Mouse (Mus musculus): ENCODE measurements around the gene Brd9.

Gene Brd9

DNA sequence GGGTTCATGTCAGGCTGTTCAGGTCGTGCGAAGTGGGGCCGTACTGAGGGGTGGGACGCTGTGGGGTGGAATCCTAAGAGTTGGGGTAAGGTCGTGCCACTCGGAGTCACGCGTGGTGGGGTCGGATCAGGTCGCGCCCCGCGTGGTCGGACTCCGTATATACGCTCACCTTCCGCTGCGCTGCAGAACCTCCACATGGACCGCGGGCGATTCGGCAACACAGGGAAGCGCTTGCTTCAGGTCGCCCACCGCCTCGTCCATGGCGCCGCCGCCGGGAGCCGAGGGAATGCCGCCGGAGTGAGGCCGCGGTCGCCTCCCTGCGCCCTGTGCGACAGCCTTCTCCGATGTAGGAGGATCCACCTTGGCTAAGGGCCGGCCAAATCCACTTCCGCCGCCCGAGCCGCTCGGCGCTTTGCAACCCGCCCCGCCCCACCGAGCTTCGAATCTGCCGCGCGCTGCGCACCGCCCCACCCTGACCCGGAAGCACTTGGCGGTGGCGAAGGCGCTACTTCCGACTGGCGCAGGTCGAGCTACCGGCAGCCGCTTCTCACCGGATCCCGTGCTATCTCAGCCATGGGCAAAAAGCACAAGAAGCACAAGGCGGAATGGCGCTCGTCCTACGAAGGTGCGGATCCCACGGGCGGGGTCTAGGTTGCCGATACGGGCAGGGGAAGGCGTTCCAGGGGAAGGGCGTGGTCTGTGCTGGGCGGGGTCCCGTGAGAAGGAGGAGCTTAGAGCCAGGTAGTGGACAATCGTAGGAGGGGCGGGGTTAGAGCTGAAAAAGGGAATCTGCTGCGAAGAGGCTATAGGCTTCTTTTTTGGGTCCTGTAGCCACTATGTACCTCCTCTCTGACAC, at the start of gene Brd9, which contains the start of gene Trip13:
Brd9 (plus strand) TSS at position 491 of the 856 bp plus-strand sequence.
Trip13 (minus strand) TSS at position 464 of the 856 bp plus-strand sequence.
- peak; percentile 85 for DNase-seq (ENCODE audit: low read depth, low spot score)

DNA sequence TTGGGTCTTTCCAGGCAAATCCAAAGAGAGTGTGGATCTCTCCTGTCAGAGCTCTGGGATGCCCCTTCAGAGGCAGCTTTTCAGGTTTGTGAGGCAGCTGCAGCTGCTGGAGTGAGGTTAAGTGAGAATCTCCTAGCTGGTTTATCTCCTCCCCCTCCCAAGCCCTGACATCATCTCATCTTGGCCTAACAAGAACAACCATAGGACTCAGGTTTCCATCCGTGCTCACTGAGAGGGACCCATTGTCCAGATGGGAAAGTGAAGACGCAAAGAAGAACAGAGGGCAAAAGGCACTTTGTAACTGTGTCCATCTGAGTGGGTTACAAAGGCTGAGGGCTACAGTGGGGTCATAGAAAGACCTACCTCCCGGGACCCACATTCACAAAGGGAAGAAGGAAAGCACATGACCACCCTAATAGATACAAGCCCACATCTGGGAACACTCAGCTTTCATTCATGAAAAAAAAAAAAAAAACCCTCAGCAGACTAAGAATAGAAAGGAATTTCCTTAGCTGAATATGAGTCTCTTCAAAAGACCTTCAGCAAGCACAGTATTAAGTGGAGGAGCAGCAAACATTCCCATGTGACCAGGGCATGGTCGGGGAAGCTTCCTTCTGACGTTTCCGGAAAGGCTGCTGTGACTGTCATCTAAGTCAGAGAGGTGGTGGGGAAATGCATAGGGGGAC, 45.0 kb upstream of the Brd9 start:
- DNase-seq (ENCODE audit: low read depth, low spot score), result no peak

DNA sequence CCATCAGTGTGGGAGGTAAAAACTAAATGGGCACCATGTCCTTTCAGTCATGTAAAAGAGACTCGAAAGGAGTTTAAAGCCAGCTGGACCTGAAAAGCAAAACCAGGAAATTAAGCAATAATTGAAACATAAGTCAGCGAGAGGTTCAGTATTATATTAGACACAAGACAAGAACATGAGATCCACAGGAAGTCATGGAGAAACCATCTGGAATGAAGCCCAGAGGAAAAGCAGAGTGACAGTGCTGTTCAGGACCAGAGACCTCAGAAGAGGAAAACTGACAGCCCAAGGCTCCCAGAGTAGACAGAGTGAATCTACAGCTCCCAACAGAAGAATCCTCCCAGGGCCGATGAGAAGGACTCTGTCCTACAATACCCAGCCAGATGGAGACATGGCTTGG, 40.0 kb upstream of the Brd9 start:
- no peak for DNase-seq (ENCODE audit: low read depth, low spot score)

DNA sequence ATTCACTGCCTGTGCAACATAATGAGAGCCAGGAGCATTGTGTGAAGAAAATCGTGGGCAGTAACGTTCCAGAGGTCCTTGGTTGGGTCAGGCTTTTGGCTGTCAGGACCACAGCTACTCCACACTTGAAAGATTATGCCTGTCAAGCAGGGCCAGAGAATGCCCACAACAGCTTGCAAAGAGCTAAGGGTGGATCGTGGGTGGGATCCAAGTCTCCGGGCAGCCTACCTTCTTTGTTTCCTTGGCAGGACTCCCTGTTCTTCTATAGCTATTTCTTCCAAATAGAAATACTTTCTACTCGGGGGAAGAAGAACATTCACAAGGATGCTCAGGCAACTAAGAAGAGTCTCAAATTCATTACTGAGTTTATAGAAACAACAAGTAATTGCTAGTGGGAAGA, 30.5 kb upstream of the Brd9 start:
- DNase-seq (ENCODE audit: low read depth, low spot score), result no peak

DNA sequence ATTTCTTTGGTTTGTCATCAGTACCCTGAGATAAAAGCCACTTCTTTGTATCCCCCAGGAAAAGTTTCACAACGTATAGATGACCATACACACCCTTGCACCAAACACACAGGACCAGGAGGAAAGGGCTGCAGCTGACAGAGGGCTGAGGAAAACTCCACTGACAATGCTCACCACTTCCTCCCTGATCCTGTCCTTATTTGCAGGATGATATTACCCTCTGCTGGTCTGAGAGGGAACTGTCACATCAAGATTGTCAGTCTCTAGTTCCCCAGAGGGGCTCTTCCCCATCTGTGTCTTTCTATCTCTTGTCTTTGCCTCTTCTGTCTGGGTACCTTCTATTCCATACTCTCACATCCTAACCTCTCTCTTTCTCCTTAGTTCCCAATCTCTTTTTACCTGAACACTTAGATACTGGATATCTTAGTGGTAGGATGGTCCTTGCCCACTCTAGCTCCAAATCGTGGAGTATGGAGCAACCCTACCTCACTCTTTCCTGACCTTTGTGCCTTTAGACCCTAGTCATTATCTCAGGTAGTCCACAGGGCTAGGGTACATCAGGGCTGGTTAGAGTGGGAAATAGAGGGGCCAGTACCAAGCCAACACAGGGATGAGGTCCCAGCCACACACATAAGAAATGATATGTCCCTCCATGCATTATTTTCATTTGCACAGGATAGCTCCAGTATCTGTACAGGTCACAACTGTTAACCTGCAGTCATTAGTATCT, 29.8 kb upstream of the Brd9 start:
- DNase-seq (ENCODE audit: low read depth, low spot score), result peak; percentile 36

DNA sequence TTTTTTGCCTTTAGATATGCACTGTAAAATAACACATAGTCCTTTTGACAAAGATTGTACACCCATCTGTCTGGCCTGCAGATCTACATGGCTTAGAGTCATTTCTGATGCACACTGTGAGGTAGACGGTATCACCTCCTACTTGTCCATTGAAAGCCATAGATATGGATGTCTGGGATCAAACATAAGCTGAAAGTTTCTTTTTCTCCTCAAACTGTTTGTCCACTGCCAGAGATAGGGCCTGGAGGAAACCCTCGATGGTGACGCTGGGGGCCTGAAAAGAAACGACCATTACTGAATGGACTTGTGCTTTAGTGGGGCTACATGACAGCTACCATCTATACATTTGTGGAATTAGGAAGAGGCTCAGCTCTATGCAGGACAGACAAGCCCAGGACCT, 24.5 kb upstream of the Brd9 start:
- no peak for DNase-seq (ENCODE audit: low read depth, low spot score)

DNA sequence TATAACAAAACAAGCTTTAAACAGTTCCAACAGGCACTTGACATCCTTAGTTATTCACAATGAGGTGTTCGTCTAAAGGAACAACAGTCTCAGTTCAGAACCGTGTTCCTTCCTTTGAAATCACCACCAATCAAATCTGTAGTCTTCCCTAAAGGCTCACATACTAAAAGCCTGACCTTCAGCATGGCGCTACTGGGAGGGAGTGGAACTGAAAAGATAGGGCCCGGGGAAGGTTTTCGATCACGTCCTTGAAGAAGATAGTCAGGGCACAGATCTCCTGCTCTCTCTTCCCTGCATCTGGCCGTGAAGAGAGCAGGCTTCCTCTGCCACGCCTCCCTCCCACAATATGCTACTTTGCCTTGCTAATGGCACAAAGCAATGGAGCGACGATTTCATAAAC, 5.4 kb upstream of the Brd9 start:
- no peak for DNase-seq (ENCODE audit: low read depth, low spot score)

DNA sequence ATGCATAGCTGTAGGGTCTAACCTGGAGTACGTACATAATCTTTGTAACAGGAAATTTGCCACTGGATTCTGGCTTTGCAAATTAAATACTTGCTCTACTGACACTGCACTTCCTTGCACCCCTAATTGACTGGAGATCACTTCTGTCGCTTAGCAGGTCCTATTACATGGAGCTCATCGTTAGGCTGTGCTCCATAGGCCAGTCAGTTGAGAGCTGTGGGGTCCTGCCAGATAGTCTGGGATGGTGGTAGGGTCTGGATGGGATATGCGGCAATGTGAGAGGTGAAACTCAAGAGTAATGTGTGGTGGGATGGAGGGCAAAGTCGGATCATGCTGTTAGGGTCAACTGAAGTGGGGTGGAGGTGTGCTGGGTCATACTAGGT, 682 bp upstream of the Brd9 start:
- DNase-seq (ENCODE audit: low read depth, low spot score), result peak; percentile 3

DNA sequence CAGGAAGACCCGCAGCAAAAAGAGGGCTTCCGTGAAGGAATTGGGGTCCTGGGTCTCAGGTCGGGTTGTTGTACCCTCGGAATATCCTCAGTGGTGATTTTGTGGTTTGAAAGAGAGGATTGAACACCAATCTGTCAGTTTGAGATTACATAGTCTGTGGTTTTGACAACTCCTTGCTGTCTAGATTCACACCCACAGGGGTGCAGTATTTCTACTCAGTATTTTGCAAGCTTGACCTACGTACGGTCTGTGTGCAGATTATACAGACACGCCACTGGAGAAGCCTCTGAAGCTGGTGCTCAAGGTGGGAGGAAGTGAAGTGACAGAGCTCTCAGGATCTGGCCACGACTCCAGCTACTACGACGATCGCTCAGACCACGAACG, 558 bp downstream of the Brd9 start:
- DNase-seq (ENCODE audit: low read depth, low spot score), result no peak

DNA sequence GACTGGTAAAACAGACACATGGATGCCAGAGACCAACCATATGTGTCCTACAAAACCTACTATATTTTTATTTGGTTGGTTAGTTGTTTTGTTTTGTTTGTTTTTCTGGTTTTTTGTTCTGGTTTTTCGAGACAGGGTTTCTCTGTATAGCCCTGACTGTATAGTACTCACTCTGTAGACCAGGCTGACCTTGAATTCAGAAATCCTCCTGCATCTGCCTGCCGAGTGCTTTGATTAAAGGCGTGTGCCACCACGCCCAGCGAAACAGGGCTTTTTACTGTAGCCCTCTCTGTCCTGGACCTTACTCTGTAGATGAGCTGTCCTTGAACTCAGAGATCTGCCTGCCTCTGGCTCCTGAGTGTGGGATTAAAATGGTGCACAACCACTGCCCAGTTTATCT, 1.5 kb downstream of the Brd9 start:
- no peak for DNase-seq (ENCODE audit: low read depth, low spot score)

DNA sequence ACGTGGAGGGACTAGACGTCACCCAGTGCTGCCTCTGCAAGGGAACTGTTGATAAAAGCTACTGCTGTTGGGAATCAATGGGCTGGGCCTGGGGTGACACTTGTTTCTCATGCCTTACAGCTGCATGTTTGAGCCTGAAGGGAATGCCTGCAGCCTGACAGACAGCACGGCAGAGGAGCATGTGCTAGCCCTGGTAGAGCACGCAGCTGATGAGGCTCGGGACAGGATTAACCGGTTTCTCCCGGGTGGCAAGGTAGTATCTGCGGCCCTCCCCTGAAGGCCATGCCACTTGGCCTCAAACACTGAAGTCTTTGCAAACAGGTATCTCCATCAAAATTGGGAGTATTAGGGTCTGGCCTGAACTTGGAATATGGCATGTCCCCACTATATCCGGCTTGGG, 7.0 kb downstream of the Brd9 start:
- no peak for DNase-seq (ENCODE audit: low read depth, low spot score)

DNA sequence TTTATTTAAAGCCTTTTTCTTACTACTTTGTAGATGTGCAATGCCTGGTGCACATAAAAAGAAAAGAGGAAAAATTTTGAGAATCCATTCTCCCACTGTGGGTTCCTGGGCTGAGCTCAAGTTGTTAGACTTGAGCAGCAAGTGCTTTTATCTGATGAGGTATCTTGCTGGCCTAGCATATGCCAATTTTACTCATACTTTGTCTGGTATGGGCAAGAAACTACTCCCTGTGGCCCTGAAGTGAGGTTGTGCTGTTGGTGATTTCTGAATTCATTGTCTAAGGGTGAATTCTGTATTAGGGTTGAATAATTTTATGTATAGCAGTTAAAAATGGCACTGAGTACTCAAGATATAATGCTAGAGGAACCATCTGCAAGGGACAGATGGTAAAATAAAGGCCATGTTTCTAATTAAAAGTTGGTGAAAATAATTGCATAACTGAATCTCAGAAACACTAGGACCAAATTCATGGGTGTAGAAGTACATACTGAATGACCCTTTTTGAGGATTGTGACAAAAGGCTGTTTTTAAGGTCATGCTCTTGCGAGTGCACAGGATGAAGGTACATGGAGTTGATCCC, 16.0 kb downstream of the Brd9 start:
- DNase-seq (ENCODE audit: low read depth, low spot score), result no peak

DNA sequence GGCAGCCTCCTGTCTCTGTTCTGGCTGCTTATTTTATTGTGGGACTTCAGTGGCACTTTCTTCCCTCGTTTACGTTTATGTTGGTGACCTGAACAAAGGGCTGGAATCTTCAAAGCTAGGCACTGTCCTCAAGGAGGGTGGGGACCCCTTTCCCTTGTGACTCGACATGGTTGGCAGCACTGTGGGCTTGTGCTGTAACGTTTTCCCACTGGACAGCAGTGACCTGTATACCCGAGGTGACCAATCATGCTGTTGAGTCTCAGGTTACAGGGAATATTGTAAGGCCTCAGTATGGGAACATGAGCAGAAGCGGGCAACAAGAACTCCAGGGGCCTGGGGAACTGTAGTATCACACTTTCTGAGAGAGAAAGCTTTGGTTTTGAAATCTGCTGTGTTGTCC, 17.1 kb downstream of the Brd9 start:
- no peak for DNase-seq (ENCODE audit: low read depth, low spot score)

DNA sequence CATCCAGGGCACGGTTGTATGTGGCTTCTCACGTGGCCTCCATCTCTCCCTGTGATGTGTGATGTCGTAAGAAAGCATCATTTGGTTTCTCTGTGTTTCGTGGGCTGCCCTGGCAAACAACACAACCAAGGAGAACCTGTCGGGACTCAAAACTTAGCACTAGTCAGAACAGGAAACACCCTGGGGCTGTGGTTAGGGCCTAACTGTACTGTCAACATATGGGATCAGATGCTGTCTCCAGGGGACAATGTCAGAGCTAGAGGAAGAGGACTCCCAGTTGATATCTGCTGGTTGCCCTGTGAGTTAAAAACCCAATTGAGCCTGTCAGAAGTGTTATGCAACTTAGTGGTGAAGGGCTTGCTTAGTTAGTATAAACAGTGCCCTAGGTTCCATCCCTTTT, 17.9 kb downstream of the Brd9 start:
- no peak for DNase-seq (ENCODE audit: low read depth, low spot score)

DNA sequence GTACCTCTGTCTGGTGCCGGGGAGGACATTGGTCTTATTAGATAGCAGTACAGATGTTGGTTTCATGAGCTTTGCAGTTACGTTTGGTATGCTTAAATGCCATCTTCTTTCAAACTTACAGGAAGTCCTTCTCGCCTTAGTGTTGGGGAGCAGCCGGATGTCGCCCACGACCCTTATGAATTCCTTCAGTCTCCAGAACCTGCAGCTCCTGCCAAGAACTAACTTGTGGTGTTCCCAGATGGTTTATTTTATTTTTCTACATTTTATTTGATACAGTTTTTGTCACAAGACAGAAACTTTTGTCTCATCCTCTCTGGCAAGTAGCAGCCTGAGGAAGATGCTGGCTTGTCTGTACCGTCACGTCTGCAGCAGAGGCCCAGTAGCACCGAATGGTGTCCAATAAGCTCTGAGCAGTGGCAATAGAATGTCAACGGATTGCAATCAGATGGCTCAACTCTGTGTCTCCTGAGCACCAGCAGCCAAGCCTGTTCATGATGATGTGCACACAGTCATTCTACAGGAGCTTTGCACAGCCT, 22.6 kb downstream of the Brd9 start:
- DNase-seq (ENCODE audit: low read depth, low spot score), result no peak

DNA sequence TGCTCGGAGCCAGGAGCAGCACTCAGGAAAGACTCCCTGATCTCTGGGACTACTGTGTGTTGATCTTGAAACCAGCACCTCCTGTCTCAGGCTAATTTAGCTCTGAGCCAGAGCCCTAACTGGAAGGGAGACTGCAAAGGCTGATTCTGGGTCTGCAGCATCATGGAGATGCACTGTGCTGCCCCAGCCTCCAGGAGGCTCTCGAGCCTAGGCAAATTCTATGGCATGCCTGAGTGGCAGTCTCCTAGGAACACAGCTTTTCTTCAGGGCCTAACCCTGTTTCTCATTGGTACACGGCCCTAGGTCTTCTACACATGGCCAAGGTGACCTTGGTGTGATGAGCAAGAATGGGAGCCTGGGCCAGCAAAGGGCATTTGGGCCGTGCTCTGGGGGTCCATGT, 23.6 kb downstream of the Brd9 start:
- no peak for DNase-seq (ENCODE audit: low read depth, low spot score)

DNA sequence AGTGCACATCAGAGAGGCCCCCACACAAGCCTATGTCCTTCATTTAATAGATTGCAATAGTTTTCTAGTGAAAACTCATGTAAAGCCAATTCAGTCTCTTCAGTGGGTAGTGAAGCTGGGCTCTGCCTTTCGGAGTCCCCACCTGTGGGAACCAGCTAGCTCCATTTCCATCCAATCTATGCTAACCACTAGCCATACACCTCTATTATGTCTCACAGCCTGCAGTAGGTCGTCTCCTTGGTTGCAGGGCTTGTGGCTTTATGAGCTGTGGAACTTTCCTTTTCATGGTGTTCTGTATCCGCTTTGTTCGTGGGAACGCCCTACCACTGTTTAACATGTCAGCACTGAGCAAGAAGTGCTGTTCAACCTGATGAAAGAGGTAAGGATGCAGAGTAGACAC, 25.9 kb downstream of the Brd9 start, which contains the start of gene Zdhhc11:
Zdhhc11 (plus strand) TSS at position 301 of the 400 bp plus-strand sequence.
- DNase-seq (ENCODE audit: low read depth, low spot score), result no peak

DNA sequence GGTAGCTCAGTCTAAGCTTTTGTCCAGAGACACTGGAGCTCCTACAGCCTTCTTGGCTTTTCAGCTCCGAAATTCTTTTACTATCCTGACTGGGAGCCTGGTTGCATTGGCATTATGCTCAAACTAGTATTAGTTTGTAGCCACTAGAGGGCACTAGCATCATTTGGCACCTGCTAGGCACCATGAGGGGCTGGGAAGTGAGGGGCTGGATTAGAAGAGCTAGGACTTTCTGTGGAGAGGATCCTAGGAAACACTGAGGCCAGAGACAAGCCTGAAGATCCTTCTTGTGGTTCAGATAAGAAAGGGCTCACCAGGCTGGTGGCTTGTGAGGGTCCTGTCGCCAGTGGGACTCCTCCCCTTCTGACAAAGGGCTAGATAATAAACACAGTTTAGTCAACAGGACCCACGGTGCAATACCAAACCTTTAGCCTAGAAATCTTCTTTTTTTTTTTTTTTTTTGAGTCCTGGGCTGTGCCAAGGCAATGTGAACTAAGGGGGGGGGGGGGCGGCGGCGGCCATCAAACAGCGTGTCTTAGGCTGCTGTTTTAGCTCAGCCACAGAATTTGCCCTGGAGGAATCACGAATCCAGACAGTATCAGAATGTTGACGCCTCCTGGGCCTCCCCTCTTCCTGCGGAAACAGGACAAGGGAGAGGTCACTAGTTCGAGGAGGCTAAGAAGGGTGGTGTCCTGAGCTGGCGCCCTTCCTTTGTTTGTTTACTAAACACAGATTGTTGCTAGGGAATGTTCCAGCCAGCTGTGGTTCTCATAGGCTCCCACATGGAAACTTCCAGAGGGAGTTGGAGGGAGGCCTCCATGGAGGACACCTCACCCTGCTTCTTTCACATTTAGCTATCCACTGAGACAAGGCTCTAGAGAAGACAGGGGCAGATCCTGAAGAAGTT, 33.2 kb downstream of the Brd9 start:
- peak; percentile 47 for DNase-seq (ENCODE audit: low read depth, low spot score)

DNA sequence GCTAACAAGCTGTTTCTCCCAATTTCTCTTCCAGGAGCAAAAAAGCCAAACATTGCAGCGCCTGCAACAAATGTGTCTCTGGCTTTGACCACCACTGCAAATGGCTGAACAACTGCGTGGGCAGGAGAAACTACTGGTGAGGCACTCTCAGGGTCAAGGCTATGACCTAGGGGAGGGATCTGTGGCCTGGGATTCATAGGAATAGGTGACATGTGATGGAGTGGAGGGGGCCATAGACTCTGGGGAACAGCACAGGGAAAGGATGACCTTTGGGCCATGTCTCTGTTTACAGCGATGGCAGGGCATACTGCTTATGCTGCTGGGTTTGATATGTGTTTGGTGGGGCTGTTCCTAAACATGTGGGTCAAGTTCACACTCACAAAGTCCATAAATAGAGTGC, 36.9 kb downstream of the Brd9 start:
- DNase-seq (ENCODE audit: low read depth, low spot score), result no peak

DNA sequence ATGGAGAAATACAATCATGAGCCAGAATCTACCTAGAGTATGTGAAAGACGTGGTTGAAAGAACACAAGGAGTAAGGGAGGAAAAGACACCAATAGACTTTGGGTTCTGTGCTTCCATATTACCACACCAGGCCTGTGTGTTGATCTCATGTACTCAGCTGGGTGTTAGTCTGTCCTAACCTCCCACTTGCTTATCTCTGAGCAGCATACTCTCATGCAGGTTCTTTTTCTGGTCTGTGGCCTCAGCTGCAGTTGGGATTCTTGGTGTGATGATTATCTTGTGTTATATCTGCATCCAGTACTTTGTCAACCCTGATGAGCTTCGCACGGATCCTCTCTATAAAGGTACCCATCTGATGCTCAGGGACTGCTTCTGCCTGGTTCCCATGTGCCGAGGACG, 39.3 kb downstream of the Brd9 start:
- no peak for DNase-seq (ENCODE audit: low read depth, low spot score)

DNA sequence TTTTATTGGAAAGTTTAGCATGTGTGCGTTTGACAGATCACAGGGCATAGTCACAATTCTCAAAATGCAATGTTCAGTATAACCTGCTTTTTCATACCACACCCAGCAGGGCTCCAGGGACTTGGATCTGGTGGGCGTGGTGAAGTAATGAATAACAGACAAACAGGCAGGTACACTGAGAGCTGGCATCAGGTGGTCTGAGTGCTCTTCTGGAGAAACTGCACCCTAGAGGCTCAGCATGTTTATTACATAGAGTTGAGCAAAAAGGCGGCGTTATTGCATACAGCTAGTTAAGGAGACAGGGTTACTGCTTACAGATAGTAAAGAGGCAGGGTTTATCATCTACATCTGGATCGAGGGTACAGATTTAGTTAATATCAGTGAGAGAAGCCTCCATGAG, 52.7 kb downstream of the Brd9 start:
- no peak for DNase-seq (ENCODE audit: low read depth, low spot score)

All from embryo, embryonic 11.5 days (tissue).